Mouse (Mus musculus) heart, adult 18-20 months (tissue): ENCODE data around the gene Hist1h2ba. TPM values are rescaled to one million over a fixed set of nuclear protein-coding genes. Genes with fewer than 3 reads are reported as not detected.

Experiments used
- DNase-seq, 2 experiments: peaks; one replicate each; pipeline ENCODE4 v3.0.0; 2021 to 2022; ENCODE audit warnings: mixed read lengths in 1 of 2
- microRNA-seq, 2 experiments: library from miRNA; unstranded; fragments of <30 nt; microRNA quantifications; one replicate each; pipeline ENCODE4 v1.2.0; 2022
- total RNA-seq, 2 experiments: library from RNA; stranded (reverse); gene quantifications; 2 replicates each; pipeline ENCODE4 v1.2.3; 2021

Hist1h2ba gene
- total RNA-seq, 2 experiments from 2014 or later, result not detected

- DNase-seq, result no peak
Observed at GRCm38 (mm10) chr13:23906906-23907305, 27.1 kb downstream of the Hist1h2ba start.

- DNase-seq, result peak; percentile 9 to 30
Observed at GRCm38 (mm10) chr13:23898242-23898641, 35.7 kb downstream of the Hist1h2ba start.

- no peak for DNase-seq
Observed at GRCm38 (mm10) chr13:23893269-23893593, 40.7 kb downstream of the Hist1h2ba start.

- DNase-seq, result no peak
Observed at GRCm38 (mm10) chr13:23892592-23893268, 41.2 kb downstream of the Hist1h2ba start.

- DNase-seq, result no peak
Observed at GRCm38 (mm10) chr13:23889011-23889605, 44.8 kb downstream of the Hist1h2ba start.

GRCm38 (mm10) chr13:23887026-23887725, 46.8 kb downstream of the Hist1h2ba start:
- no peak for DNase-seq

- DNase-seq, result peak; percentile 16 to 17
Observed at GRCm38 (mm10) chr13:23885540-23885939, 48.4 kb downstream of the Hist1h2ba start.

Small RNA genes within 50 kb of the gene (microRNA-seq; reads per million reads assigned to microRNA genes)
- 0 reads per million in 2 experiments for gene Gm44344

Other genes with a start within 250 kb of the Hist1h2ba start
- gene Hist1h2bc, start 250.0 kb downstream of the Hist1h2ba start, total RNA-seq, result 10 to 100 TPM; 71.2 to 76.1 TPM
- gene Hist1h1t, start 238.3 kb downstream of the Hist1h2ba start, total RNA-seq, result not detected
- 10 to 100 TPM; 42.5 to 46.8 TPM for gene Hist1h4c, start 235.7 kb downstream of the Hist1h2ba start, total RNA-seq
- 10 to 100 TPM; 60.9 to 64.1 TPM for gene Hfe, start 223.3 kb downstream of the Hist1h2ba start, total RNA-seq
- 100 to 1,000 TPM; 162 to 175 TPM for gene Hist1h1c, start 195.3 kb downstream of the Hist1h2ba start, total RNA-seq
- gene Hist1h3c, start 188.6 kb downstream of the Hist1h2ba start, total RNA-seq, result 1 to 10 TPM; 2.5 to 3.4 TPM
- 1 to 10 TPM; 7.4 to 8.1 TPM for gene Hist1h2bb, start 187.4 kb downstream of the Hist1h2ba start, total RNA-seq
- 1 to 10 TPM; 5.8 to 6.8 TPM for gene Hist1h2ab, start 183.0 kb downstream of the Hist1h2ba start, total RNA-seq
- gene Hist1h3b, start 181.9 kb downstream of the Hist1h2ba start, total RNA-seq, result 10 to 100 TPM in 1 of 2 experiments, 1 to 10 TPM in 1; 8.3 to 10.5 TPM
- 10 to 100 TPM in 1 of 2 experiments, 1 to 10 TPM in 1; 9.6 to 10.9 TPM for gene Hist1h4b, start 177.1 kb downstream of the Hist1h2ba start, total RNA-seq
- gene Hist1h4a, start 172.9 kb downstream of the Hist1h2ba start, total RNA-seq, result 1 to 10 TPM; 5.4 to 6.4 TPM
- gene Hist1h3a, start 171.8 kb downstream of the Hist1h2ba start, total RNA-seq, result 10 to 100 TPM in 1 of 2 experiments, 1 to 10 TPM in 1; 7.5 to 10.7 TPM
- 1 to 10 TPM; 4.3 to 5.4 TPM for gene Hist1h1a, start 170.5 kb downstream of the Hist1h2ba start, total RNA-seq
- gene Trim38, start 164.2 kb downstream of the Hist1h2ba start, total RNA-seq, result under 1 TPM in 1 of 2 experiments, not detected in 1; 0.21 TPM
- gene Slc17a2, start 127.2 kb downstream of the Hist1h2ba start, total RNA-seq, result not detected
- not detected for gene Slc17a3, start 94.7 kb downstream of the Hist1h2ba start, total RNA-seq
- gene Slc17a1, start 66.4 kb downstream of the Hist1h2ba start, total RNA-seq, result not detected
- gene Slc17a4, start 19.1 kb downstream of the Hist1h2ba start, total RNA-seq, result not detected
- not detected for gene Hist1h2aa, start 306 bp upstream of the Hist1h2ba start, total RNA-seq
- gene Scgn, start 57.1 kb upstream of the Hist1h2ba start, total RNA-seq, result not detected